Mouse (Mus musculus) retina, postnatal 1 day (tissue): ENCODE data around the gene Gatd1.

Experiments used
- DNase-seq: peaks from one replicate; pipeline ENCODE4 v3.0.0-alpha.2; 2012

Gatd1 gene

DNA sequence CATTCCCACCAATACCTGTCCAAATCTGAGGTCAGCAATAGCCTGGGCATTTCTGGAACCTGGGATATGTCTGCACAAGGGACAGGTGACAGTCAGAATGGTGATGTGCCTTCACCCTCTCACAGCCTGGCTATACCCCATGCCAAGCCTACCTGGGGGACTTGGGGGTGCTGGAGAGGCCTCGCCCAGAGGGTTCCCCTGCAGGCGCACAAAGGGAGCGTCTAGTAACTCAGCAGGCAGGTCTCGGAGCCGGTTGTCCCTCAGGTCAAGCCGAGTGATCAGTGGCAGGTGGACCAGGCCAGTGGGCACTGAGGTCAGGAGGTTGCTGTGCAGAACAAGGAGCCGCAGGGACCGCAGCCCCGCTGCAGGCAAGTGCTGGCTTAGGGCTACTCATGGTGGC is 27.5 kb upstream of the Gatd1 start:
- DNase-seq = no peak

DNA sequence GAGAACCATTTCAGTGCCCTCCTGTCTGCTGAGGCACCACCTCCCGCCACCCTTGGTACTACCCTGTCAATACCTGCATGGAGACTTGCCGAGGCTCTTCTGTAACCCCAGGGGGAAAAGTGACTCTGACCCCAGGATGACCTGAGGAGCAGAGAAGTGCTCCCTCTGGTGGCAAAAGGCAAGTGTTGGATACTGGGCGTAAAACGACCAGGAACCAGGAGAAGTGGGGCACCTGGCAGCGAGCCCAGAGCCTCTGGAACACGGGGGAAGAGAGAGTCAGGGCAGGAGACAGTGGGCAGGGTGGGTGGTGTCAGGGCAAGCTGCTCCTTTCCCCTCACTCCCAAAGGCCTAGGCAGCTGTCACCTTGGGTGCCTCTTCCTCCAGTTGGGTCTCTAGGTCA is 26.7 kb upstream of the Gatd1 start:
- peak; percentile 92 for DNase-seq

DNA sequence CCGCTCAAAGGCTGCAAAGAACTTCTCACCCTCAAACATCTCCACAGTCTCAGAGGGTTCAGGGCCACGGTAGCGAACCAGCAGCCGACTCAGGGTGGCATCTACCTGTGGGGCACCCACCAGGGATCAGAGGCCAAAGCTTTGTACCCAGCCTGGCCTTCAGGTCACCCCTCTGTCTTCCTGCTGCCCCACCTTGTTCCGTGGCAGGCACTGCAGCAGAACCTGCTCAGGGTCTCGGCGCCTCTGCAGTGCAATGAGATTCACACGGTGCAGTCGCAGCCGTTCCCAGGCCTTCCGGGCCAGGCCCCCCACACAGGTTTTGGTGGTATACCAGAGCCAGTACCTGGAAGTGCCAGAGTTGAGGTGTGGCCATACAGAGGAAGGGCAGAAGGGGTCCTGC is 25.9 kb upstream of the Gatd1 start:
- DNase-seq = no peak

DNA sequence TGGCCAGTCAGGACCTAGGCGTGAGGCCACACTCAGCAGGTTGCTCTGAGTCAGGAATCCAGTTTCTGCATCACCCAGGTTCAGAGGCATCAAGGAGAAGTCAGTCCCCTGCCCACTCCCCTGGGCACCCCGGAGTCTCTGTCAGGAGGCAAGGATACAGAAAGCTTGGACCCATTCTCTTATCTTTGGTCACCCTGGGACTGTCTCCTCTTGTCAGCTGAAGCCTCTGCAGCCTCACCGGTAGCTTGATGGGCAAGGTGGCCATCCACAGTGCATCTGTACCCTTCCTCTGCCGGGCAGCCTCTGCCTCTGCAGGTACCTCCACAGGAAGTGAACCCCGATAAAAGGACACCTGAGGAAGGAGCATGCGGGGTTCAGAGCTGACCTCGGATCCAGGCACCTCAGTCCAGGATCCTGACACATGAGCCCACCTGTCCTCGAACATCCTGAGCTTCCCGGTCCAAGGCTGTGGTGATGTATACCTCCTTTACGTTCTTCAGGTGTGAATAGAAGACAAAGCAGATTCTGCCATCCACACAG is 25.3 kb upstream of the Gatd1 start:
- DNase-seq = no peak

DNA sequence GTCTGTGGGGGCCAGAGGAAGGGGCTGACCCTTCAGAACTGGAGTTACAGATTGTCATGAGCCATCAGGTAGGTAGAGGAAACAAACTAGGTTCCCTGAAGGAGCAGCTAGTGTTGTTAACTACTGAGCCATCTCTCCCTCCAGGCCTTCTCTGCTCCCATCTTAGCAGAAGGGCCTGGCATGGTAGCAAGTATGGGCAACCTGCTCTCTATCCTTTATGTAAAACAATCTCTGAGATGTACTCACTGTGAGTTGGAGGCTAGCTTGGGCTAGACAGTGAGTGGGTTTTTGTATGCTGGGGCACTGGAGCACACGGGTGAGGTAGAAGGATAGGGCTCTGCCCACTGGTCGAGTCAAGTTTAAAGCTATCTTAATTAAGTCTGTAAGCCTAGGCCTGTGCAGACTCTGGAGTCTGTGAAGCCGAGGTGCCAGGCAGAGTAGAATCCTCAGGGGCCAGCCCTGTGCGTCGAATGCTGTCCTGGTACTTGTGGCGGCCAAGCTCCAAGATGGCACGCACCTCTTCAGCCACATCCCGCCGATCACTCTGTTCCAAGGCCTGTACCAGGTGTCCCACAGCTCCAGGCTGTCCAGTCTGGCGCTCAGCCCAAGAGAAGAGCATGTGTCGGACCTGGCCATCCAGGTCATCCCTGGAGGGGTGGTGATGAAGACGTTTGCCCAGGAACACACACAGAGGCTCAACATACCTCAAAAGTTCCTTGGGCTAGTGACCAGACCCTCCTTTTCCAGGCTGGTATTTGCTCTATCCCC is 24.4 kb upstream of the Gatd1 start:
- DNase-seq = no peak

DNA sequence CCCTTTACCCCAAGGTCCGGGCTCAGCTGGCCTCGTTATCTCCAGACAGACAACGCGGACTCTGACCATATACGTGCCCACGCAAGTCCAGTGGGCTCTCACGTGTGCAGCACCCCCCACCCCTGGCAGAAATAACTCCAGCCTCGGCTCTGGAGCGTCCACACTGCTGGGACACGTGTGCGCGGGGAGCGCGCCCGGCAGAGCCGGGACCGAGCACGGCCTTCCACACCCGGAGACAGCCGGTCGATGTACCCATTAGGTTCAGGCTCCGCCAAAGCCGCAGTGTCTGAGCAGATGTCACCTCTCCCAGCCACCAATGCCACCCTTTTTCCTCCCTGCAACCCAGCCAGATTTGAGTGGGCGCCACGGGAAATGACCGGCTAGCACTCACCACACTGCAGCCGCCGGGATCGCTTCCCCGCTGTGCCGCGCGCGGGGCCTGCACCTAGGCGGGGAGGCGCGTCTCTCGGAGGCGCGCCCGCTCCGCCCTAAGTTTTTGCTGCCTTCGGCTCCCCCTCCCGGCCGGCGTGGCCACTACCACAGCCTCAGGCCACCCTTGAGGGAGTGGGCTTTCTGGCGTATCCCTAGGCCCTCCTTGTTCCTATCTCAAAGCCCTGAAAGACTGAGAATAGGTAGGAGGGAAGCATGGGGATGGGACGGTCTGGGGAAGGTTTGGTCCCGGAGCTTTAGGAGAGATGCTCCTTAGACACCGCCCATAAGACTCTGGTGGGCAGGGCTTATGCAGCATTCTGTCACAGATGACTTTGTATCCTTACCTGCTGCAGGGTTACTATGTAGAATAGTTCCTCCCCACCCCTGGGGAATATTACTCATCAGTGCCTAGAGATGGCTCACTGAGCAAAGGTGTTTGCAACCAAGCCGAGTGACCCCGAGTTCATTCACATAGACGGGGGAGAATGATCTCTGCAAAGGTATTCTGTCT is 23.5 kb upstream of the Gatd1 start, which contains the start of gene Slc25a22:
Gene Slc25a22, minus strand, starts transcription at position 715 of the 943 bp plus-strand sequence.
- peak; percentile 86 for DNase-seq

DNA sequence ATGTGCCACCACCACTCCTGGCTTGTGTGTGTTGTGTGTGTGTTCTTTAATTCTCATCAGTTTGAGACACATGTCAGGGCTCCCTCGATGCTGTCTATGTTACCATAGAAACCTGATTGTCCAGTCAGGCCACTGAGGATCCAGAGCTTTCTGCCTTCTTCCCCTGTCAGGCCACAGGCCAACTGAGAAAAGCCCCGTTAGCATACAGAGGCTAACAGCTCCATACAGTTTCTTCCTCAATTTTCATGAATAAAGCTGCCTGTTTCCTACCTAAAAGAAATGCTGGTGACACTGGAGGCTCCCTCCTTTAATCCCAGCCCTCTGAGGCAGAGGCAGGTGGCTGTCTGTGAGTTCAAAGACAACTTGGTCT is 22.6 kb upstream of the Gatd1 start:
- no peak for DNase-seq

DNA sequence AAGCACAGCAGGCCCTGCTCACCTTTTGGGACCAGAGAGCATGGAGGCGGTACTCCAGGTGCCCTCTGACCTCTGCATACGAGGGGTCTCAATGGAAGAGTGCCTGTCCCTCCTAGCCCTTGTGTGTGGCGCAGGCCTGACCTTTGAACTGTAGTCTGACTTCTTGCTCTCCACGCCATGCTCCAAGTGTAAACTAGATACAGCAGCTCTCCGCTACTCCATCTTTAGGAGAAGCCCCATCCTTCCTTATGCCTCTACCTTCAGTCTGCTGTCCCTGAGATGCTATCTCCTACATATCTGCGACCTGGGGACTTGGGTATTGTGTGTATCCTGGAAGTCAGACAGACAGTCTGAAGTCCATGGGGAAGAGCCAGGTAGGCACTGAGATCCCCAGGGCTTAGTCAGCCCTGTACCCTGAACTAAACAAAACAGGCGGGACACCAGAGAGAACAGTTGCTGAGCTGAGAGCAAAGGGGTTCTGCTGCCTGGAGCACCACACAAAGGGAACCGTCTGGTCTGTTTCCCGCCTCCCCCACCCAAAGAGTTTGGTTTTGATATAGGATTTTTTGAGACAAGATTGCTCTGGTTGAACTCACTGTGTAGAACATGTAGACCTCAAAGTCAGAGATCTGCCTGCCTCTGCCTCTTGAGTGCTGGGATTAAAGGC is 22.1 kb upstream of the Gatd1 start:
- no peak for DNase-seq

DNA sequence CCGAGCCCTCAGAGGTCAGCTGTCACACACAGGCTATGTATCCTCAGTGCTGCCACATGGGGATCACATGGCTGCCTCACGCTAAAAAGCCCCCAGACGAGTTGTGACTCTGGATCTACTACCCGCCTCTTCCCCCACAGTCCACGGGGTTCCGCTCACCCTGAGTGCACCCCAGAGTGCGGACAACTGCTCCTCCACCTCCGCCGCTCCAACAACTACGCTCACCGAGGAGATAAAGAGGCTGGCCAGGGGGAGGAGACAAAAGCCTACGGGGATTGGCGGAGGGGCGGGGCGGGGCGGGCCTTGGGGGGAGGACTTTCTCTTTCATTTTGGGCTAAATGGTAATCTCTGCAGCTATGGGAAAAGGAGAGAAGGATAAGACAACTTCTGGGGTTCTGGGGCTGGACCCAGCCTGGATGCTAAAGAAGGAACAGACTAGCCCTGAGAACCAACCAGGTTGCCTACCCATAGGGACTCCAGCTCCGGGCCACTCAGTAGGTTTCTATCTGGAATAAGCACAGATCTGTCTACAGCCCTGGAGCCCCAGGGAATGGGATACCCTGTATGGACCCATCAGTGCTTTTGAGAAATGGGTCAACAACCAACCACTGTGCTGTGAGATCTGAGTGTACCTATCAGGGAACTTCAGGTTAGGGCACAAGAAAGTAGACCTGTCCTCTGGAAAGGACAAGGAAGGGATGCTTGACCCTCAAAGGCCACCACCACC is 21.4 kb upstream of the Gatd1 start:
- DNase-seq = peak; percentile 71

DNA sequence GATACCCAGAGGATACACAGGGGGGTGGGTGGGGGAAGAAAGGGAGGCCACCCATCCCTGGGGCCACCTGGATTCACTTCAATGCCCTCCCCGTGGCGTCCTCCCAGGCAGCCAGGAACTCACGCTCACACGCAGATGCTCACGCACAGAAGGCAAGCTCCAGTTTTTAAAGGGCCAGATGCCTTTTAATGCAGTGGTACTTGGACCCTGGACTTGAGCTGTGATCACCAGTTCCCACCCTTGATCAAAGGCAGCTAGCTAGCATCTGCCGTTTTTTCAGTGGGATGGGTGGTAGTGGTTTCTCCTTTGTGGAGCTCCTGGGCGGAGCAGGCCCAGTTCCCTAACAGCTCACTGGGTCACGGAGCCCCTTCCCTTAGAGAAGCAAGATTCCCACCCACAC is 20.5 kb upstream of the Gatd1 start:
- DNase-seq = peak; percentile 77

DNA sequence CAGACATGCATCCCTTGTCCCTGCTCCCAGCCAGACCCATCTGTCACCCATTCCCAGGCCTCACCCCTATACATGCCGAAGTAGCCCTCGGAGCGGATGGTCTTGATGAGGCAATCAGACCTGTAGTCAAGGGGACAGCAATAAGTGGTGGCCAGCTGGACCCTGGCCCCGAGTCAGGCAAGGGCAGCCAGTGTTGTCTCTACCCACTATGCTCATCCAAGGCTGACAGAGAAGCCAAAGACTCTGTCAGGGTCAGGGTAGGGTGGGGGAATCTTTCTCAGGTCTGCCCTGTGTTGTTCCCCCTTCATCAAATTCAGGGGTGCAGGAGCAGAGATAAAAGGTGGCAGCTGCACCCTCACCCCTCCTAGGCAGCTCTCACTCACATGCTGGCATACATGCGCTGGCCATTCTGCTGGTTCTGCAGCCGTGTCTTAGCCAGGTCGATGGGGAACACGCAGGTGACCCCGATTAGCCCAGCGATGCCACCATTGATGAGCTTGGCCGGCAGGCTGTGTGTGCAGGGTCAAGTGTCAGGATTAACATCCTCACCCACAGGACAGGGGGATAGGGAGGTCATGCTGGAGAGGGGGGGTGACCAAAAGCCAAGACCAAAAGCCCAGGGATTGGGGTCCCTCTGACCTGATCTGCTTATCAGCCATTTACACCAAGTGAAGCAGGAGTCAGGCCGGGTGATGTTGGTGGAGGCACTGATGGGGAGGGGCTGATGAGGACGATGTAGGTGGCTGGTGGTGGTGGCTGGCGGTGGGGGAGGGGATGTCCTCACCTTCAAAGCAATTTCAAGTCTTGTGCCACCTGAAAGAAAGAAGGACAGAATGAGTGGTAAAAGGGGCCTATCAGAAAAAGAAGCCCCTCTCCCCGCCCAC is 19.8 kb upstream of the Gatd1 start:
- no peak for DNase-seq

DNA sequence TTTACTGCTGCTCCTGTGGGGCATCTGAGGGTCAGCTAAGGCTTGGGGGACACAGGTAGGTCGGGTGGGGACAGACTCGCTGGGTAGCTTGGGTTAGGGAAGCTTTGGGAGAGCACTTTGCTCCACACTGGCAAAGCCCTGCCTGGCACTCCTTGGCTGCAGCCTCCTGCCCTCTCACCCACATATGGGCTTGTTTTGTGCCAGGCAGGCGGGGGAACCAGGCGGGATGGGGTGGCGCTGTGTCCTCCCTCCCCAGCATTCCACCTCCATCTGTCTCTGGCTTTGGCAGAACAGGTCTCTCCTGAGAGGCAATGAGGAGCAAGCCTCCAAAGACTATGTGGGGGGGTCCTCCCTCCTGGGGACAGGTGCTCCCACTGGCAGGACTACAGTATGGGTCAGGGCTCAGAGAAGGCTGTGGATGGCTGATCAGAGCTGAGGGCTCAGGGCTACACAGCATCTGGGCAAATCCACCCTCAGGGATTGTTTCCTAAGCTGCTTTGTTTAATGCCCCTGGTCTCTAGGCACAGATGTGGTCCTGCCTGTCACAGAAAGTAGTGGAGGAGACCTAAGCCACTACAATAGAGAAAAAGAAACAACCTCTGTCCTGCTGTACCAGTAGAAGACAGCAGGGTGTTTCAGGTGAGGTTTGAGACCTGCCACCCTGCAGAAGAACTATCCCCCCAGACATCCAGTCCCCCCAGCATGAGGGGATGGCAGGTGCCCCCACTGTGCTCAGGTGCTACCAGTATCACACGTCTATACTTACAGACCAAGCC is 19.0 kb upstream of the Gatd1 start:
- DNase-seq = peak; percentile 58

DNA sequence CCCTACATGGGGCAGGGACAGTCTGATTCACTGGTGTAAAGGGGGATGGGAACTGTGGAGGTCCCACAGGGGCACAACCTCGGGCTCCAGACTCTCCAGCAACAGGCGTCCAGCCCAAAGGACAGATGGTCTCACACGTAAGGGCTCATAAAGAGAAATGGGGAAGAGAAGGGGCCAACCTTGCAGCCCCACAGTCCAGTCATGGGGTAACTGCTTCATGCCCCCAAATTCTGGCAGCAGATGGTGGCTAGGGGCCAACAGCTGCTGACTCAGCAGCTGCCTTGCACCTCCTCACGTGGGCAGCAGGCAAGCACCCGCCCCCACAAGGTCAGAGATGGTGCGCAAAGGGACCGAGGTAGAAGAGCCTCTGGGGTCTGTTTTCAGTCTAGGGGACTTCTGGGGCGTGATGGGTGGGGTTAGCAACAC is 18.3 kb upstream of the Gatd1 start:
- DNase-seq = no peak

DNA sequence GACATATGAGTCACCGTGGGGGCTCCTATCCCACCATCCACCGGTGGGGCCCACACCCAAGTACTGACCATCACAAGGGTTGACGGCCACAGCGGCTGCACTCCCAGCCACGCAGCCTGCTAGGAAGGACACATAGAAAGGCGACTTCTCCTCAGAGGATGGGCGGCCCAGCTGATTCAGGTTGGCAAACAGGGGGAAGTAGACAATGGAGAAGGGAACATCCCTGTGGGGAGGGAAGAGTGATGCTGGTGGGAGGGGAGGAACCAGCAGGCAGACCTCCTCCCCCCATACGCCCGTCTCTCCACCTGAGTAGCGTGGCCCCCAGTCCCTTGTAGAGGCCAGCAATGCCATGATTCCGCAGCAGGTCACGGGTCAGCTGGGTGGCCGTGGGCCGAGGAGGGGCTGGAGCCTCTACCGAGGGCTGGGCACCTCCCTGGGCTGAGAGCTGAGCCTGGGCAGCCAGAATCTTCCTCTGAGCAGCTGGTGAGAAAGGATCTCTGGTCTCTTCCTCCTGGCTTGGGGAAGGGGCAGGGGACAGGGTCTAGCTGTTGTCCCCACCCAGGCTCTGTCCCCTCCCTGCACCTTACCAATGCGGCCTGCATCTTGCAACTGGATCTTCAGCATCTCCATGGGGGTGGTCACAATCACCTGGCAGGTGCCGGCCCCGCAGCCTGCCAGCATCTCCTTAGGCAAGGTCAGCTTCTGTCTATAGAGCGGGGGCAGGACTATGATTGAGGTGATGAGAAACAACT is 17.7 kb upstream of the Gatd1 start:
- no peak for DNase-seq

DNA sequence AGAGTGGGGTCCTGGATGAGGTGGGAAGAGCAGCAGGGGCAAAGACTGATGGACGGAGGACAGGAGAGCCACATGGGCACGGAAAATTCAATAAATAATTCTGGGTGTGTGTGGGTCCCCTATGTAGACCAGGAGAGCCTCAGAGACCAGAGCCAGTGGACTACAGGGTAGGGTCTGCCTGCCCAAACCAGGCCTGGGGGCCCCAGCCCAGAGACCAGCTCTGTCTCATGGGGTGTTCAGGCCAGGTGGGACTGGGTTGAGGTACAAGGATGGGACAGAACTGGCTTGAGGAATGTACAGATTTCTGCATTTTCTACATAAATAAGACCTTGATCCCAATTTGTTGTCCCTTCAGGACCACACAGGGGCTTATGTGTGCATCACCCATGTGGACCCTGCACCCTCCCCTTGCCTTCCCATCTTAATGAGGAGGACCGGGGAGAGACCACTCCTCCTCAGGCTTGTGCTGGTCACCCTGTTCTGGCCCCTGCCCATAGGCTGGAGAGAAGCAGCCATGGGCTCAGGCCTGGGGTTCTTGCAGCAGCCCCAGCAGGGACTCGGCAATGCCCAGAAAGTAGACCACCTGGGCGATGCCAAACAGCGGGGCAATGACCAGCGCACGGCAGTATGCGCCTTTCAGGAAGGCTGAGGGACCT is 16.8 kb upstream of the Gatd1 start:
- DNase-seq = no peak

DNA sequence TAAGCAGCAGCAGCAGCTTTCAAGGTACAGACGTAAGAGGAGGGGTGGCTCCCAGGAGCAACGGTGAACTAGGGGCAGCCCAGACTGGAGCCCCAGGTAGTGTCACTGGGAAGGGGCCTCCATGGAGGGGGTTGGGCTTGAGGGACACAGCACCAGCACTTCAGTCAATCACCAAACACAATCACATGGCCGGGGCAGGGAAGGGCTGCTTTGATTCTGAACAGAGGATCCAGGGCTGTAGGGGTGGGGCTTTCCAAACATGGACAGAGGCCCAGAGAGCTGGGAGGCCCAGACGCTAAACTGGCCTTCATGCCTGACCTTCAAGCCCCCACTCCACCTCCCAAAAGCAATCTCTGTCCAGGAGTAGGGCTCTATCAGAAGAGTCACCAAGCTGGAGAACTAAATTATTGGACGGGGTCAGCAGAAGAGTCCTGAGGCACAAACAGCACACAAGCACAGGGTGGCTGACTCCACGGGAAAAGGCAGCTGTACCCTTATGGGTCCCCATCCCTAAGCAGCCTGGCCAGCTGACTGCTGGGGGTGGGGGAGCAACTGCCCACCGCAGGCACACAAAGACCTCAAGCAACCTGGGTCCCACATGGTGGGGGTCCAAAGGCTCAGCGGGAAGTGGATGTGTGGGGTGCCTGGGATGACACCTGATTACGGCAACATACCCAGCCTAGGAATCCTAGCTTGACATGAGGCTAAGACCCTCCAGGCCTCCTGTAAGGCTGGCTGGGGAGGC is 16.1 kb upstream of the Gatd1 start:
- DNase-seq = no peak

DNA sequence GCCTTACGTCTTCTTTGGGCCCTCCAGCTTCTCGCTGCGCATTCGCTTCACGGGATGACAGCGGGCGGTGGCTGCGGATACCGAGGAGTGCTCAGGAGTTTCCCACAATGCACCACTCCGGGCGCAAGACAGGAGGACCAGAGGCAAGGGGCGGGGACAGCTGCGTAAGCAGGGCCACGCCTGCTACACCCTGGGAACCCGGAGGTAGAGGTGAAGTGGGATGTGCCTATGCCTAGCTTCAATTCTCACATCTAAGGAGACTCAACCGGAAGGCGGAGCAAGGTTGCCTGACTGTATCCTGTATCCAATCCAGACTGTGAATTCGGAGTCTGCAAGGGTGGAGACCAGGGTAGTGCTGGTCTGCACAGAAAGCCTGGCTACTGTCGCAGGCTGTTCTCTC is 15.4 kb upstream of the Gatd1 start, which contains the start of gene Cend1:
Gene Cend1, minus strand, starts transcription at position 182 of the 400 bp plus-strand sequence.
- DNase-seq = peak; percentile 78

DNA sequence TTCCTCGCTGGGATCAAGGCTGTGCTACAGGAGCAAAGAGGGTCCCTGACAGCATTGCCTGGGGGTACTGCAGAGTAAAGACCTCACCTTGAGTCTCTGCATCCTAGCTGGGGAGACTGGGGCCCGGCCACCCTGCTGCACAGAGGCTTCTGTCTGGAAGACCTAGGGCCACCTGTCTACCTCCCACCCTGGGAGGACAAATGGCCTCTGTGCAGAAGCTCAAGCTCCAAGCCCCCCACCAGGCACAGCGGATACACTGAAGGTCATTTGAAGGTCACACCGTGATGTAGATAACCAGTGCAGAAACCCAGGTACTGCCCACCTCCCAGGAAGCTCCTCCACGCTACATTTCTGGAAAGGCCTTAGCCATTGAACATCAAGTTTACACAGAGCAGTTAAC is 14.8 kb upstream of the Gatd1 start:
- no peak for DNase-seq
